Mouse (Mus musculus): Measurements from ENCODE around the gene Tbc1d2. TPM values are rescaled to one million over a fixed set of nuclear protein-coding genes. Genes with fewer than 3 reads are reported as not detected.

Tbc1d2 gene
- polyA plus RNA-seq, 1 experiment from 2014 or later: 5.2 TPM

GRCm38 (mm10) chr4:46617408-46617807 is 32.6 kb downstream of the Tbc1d2 start:
- H3K27ac ChIP-seq (ENCODE audit: low read depth, low read length): no peak overlapping the region
- WGBS: 70% methylated on average over 6 of the region's 6 CpGs
- no peak overlapping the region for H3K4me3 ChIP-seq (ENCODE audit: low read depth, low read length)
- H3K4me1 ChIP-seq (replicated peaks; ENCODE audit: control insufficient read depth, insufficient read depth, low read length): no peaks in the 10 kb centered on the region
- H3K9ac ChIP-seq (ENCODE audit: low read depth, low read length): no peak overlapping the region
- no peak overlapping the region for H3K4me2 ChIP-seq (replicated peaks; ENCODE audit: low read depth)
- peaks cover 11% of the 10 kb centered on the region; the same call in 1 of the 2 replicates for H3K36me3 ChIP-seq (ENCODE audit: control insufficient read depth, insufficient read depth)
- no peaks in the 10 kb centered on the region for H3K27me3 ChIP-seq (replicated peaks; ENCODE audit: control insufficient read depth, insufficient read depth, low read length)
- ATAC-seq: no peak
- peak; percentile 66 for TF ChIP-seq CTCF (IDR thresholded peaks at IDR 0.05; ENCODE audit: low read depth)
- no peaks in the 10 kb centered on the region for H3K9me3 ChIP-seq (ENCODE audit: control insufficient read depth)

- Histone ChIP-seq H3K4me2 (replicated peaks; ENCODE audit: low read depth) (no peak overlapping the region), H3K4me3 (ENCODE audit: low read depth, low read length) (no peak overlapping the region), H3K36me3 (ENCODE audit: control insufficient read depth, insufficient read depth) (peaks cover 11% of the 10 kb centered on the region; the same call in 1 of the 2 replicates), H3K4me1 (replicated peaks; ENCODE audit: control insufficient read depth, insufficient read depth, low read length) (no peaks in the 10 kb centered on the region), H3K9me3 (ENCODE audit: control insufficient read depth) (no peaks in the 10 kb centered on the region), H3K27me3 (replicated peaks; ENCODE audit: control insufficient read depth, insufficient read depth, low read length) (no peaks in the 10 kb centered on the region), H3K9ac (ENCODE audit: low read depth, low read length) (no peak overlapping the region), H3K27ac (ENCODE audit: low read depth, low read length) (no peak overlapping the region)
- ATAC-seq: no peak
- TF ChIP-seq CTCF (IDR thresholded peaks at IDR 0.05; ENCODE audit: low read depth): no peak
- 81% methylated on average over 9 of the region's 9 CpGs for WGBS
These were observed 35.4 kb downstream of the Tbc1d2 start for GRCm38 (mm10) chr4:46614641-46615040.

GRCm38 (mm10) chr4:46613618-46614017 is 36.4 kb downstream of the Tbc1d2 start:
- no peak for ATAC-seq
- H3K36me3 ChIP-seq (ENCODE audit: control insufficient read depth, insufficient read depth): peaks cover 11% of the 10 kb centered on the region; the same call in 1 of the 2 replicates
- WGBS: 70% methylated on average over 12 of the region's 12 CpGs
- no peak for TF ChIP-seq CTCF (IDR thresholded peaks at IDR 0.05; ENCODE audit: low read depth)
- H3K27ac ChIP-seq (ENCODE audit: low read depth, low read length): no peak overlapping the region
- no peaks in the 10 kb centered on the region for H3K9me3 ChIP-seq (ENCODE audit: control insufficient read depth)
- no peak overlapping the region for H3K4me3 ChIP-seq (ENCODE audit: low read depth, low read length)
- H3K27me3 ChIP-seq (replicated peaks; ENCODE audit: control insufficient read depth, insufficient read depth, low read length): no peaks in the 10 kb centered on the region
- H3K9ac ChIP-seq (ENCODE audit: low read depth, low read length): no peak overlapping the region
- no peaks in the 10 kb centered on the region for H3K4me1 ChIP-seq (replicated peaks; ENCODE audit: control insufficient read depth, insufficient read depth, low read length)
- H3K4me2 ChIP-seq (replicated peaks; ENCODE audit: low read depth): no peak overlapping the region

GRCm38 (mm10) chr4:46611181-46611580 is 38.8 kb downstream of the Tbc1d2 start:
- Histone ChIP-seq H3K27me3 (replicated peaks; ENCODE audit: control insufficient read depth, insufficient read depth, low read length) (no peaks in the 10 kb centered on the region), H3K4me3 (ENCODE audit: low read depth, low read length) (no peak overlapping the region), H3K9me3 (ENCODE audit: control insufficient read depth) (no peaks in the 10 kb centered on the region), H3K27ac (ENCODE audit: low read depth, low read length) (no peak overlapping the region), H3K36me3 (ENCODE audit: control insufficient read depth, insufficient read depth) (peaks cover 10% of the 10 kb centered on the region; the same call in 1 of the 2 replicates), H3K9ac (ENCODE audit: low read depth, low read length) (no peak overlapping the region), H3K4me1 (replicated peaks; ENCODE audit: control insufficient read depth, insufficient read depth, low read length) (no peaks in the 10 kb centered on the region), H3K4me2 (replicated peaks; ENCODE audit: low read depth) (no peak overlapping the region)
- ATAC-seq: peak; percentile 16; the same call in 1 of the 2 replicates
- 2% methylated on average over 4 of the region's 4 CpGs for WGBS
- peak; percentile 99 for TF ChIP-seq CTCF (IDR thresholded peaks at IDR 0.05; ENCODE audit: low read depth)

- H3K9me3 ChIP-seq (ENCODE audit: control insufficient read depth): no peaks in the 10 kb centered on the region
- H3K4me3 ChIP-seq (ENCODE audit: low read depth, low read length): no peak overlapping the region
- whole genome bisulfite sequencing: 70% methylated on average over 3 of the region's 3 CpGs
- no peak for ATAC-seq
- no peaks in the 10 kb centered on the region for H3K27me3 ChIP-seq (replicated peaks; ENCODE audit: control insufficient read depth, insufficient read depth, low read length)
- peaks cover 12% of the 10 kb centered on the region; the same call in 1 of the 2 replicates for H3K36me3 ChIP-seq (ENCODE audit: control insufficient read depth, insufficient read depth)
- H3K4me2 ChIP-seq (replicated peaks; ENCODE audit: low read depth): no peak overlapping the region
- H3K27ac ChIP-seq (ENCODE audit: low read depth, low read length): no peak overlapping the region
- no peak overlapping the region for H3K9ac ChIP-seq (ENCODE audit: low read depth, low read length)
- no peak for TF ChIP-seq CTCF (IDR thresholded peaks at IDR 0.05; ENCODE audit: low read depth)
- 0 out of 2 replicates have a peak, but pooled peaks cover 2% of the 10 kb centered on the region for H3K4me1 ChIP-seq (replicated peaks; ENCODE audit: control insufficient read depth, insufficient read depth, low read length)
These were observed 42.4 kb downstream of the Tbc1d2 start for GRCm38 (mm10) chr4:46607601-46608000.

- no peak for TF ChIP-seq CTCF (IDR thresholded peaks at IDR 0.05; ENCODE audit: low read depth)
- H3K4me3 ChIP-seq (ENCODE audit: low read depth, low read length): no peak overlapping the region
- no peak overlapping the region for H3K27ac ChIP-seq (ENCODE audit: low read depth, low read length)
- H3K4me1 ChIP-seq (replicated peaks; ENCODE audit: control insufficient read depth, insufficient read depth, low read length): 0 out of 2 replicates have a peak, but pooled peaks cover 3% of the 10 kb centered on the region
- H3K9me3 ChIP-seq (ENCODE audit: control insufficient read depth): no peaks in the 10 kb centered on the region
- 80% methylated on average over 11 of the region's 11 CpGs for WGBS
- H3K27me3 ChIP-seq (replicated peaks; ENCODE audit: control insufficient read depth, insufficient read depth, low read length): no peaks in the 10 kb centered on the region
- ATAC-seq: no peak
- H3K4me2 ChIP-seq (replicated peaks; ENCODE audit: low read depth): no peak overlapping the region
- no peak overlapping the region for H3K9ac ChIP-seq (ENCODE audit: low read depth, low read length)
- H3K36me3 ChIP-seq (ENCODE audit: control insufficient read depth, insufficient read depth): peaks cover 12% of the 10 kb centered on the region; the same call in 1 of the 2 replicates
These were observed 44.6 kb downstream of the Tbc1d2 start for GRCm38 (mm10) chr4:46605451-46605850.

Data from intestine, postnatal 0 days (tissue).